Mouse (Mus musculus): Measurements from ENCODE around the gene Ckmt1. TPM values are rescaled to one million over a fixed set of nuclear protein-coding genes. Genes with fewer than 3 reads are reported as not detected.

Ckmt1 gene
- polyA plus RNA-seq, 1 experiment from 2014 or later = 2.6 TPM

Other genes starting within 250 kb of the Ckmt1 start
- gene Tgm7, start 247.9 kb upstream of the Ckmt1 start, polyA plus RNA-seq (2015; fragmentation: Nextera tagmentation; extraction: Ambion mirVana) = not detected in 2 replicates
- 20.7 and 22.1 TPM in 2 replicates for gene Adal, start 217.3 kb upstream of the Ckmt1 start, polyA plus RNA-seq (2015; fragmentation: Nextera tagmentation; extraction: Ambion mirVana)
- gene Lcmt2, start 217.1 kb upstream of the Ckmt1 start, polyA plus RNA-seq (2015; fragmentation: Nextera tagmentation; extraction: Ambion mirVana) = 23.3 and 24.2 TPM in 2 replicates
- 68.0 and 70.0 TPM in 2 replicates for gene Tubgcp4, start 187.1 kb upstream of the Ckmt1 start, polyA plus RNA-seq (2015; fragmentation: Nextera tagmentation; extraction: Ambion mirVana)
- gene Zscan29, start 186.6 kb upstream of the Ckmt1 start, polyA plus RNA-seq (2015; fragmentation: Nextera tagmentation; extraction: Ambion mirVana) = 10.1 and 10.5 TPM in 2 replicates
- gene Trp53bp1, start 86.3 kb upstream of the Ckmt1 start, polyA plus RNA-seq (2015; fragmentation: Nextera tagmentation; extraction: Ambion mirVana) = 89.9 and 99.6 TPM in 2 replicates
- 3.1 and 4.5 TPM in 2 replicates for gene Map1a, start 68.1 kb upstream of the Ckmt1 start, polyA plus RNA-seq (2015; fragmentation: Nextera tagmentation; extraction: Ambion mirVana)
- 8.1 and 8.8 TPM in 2 replicates for gene Ppip5k1, start 2.3 kb upstream of the Ckmt1 start, polyA plus RNA-seq (2015; fragmentation: Nextera tagmentation; extraction: Ambion mirVana)
- gene Strc, start 29.5 kb downstream of the Ckmt1 start, polyA plus RNA-seq (2015; fragmentation: Nextera tagmentation; extraction: Ambion mirVana) = not detected in 2 replicates
- gene Pdia3, start 56.1 kb downstream of the Ckmt1 start, polyA plus RNA-seq (2015; fragmentation: Nextera tagmentation; extraction: Ambion mirVana) = 760 and 810 TPM in 2 replicates
- 3.0 TPM in 2 replicates for gene Catsper2, start 56.1 kb downstream of the Ckmt1 start, polyA plus RNA-seq (2015; fragmentation: Nextera tagmentation; extraction: Ambion mirVana)
- gene Ell3, start 86.6 kb downstream of the Ckmt1 start, polyA plus RNA-seq (2015; fragmentation: Nextera tagmentation; extraction: Ambion mirVana) = 9.8 TPM in 2 replicates
- gene Serf2, start 91.5 kb downstream of the Ckmt1 start, polyA plus RNA-seq (2015; fragmentation: Nextera tagmentation; extraction: Ambion mirVana) = 513 and 546 TPM in 2 replicates
- gene Hypk, start 95.6 kb downstream of the Ckmt1 start, polyA plus RNA-seq (2015; fragmentation: Nextera tagmentation; extraction: Ambion mirVana) = 132 and 133 TPM in 2 replicates
- 0.23 and 0.28 TPM in 2 replicates for gene Serinc4, start 99.1 kb downstream of the Ckmt1 start, polyA plus RNA-seq (2015; fragmentation: Nextera tagmentation; extraction: Ambion mirVana)
- 63.9 and 67.0 TPM in 2 replicates for gene Mfap1b, start 116.4 kb downstream of the Ckmt1 start, polyA plus RNA-seq (2015; fragmentation: Nextera tagmentation; extraction: Ambion mirVana)
- gene Mfap1a, start 149.0 kb downstream of the Ckmt1 start, polyA plus RNA-seq (2015; fragmentation: Nextera tagmentation; extraction: Ambion mirVana) = 31.4 and 36.1 TPM in 2 replicates
- 7.3 and 8.2 TPM in 2 replicates for gene Wdr76, start 149.0 kb downstream of the Ckmt1 start, polyA plus RNA-seq (2015; fragmentation: Nextera tagmentation; extraction: Ambion mirVana)

Measured in limb, embryonic 13.5 days (tissue).